Mouse (Mus musculus) left cerebral cortex, postnatal 4 days (tissue): ENCODE results near the gene Dusp12. TPM values are rescaled to one million over a fixed set of nuclear protein-coding genes. Genes with fewer than 3 reads are reported as not detected.

Source experiments
- total RNA-seq, 2 experiments: library from RNA; stranded (reverse); gene quantifications; 2 replicates each; pipeline ENCODE4 v1.2.3; 2021

Dusp12 gene
- total RNA-seq, 2 experiments from 2014 or later = 24.4 to 24.8 TPM

Other genes starting within 250 kb of the Dusp12 start
- 1 to 10 TPM; 7.3 to 7.4 TPM for gene Olfml2b, start 241.0 kb downstream of the Dusp12 start, total RNA-seq
- gene Atf6, start 17.8 kb downstream of the Dusp12 start, total RNA-seq = 10 to 100 TPM; 14.1 to 14.8 TPM
- 1 to 10 TPM in 1 of 2 experiments, not detected in 1; 1.3 TPM for gene Gm26620, start 475 bp downstream of the Dusp12 start, total RNA-seq
- not detected for gene Fcrlb, start 27.4 kb upstream of the Dusp12 start, total RNA-seq
- not detected for gene Fcrla, start 42.0 kb upstream of the Dusp12 start, total RNA-seq
- 1 to 10 TPM; 2.3 to 2.6 TPM for gene Fcgr2b, start 91.0 kb upstream of the Dusp12 start, total RNA-seq
- not detected for gene Fcgr4, start 133.4 kb upstream of the Dusp12 start, total RNA-seq
- 1 to 10 TPM; 6.7 to 7.0 TPM for gene Fcgr3, start 179.4 kb upstream of the Dusp12 start, total RNA-seq
- 1 to 10 TPM in 1 of 2 experiments, under 1 TPM in 1; 0.91 to 1.6 TPM for gene Cfap126, start 228.4 kb upstream of the Dusp12 start, total RNA-seq